Mouse (Mus musculus): ENCODE results near the gene Phf7.

Phf7 gene

DNA sequence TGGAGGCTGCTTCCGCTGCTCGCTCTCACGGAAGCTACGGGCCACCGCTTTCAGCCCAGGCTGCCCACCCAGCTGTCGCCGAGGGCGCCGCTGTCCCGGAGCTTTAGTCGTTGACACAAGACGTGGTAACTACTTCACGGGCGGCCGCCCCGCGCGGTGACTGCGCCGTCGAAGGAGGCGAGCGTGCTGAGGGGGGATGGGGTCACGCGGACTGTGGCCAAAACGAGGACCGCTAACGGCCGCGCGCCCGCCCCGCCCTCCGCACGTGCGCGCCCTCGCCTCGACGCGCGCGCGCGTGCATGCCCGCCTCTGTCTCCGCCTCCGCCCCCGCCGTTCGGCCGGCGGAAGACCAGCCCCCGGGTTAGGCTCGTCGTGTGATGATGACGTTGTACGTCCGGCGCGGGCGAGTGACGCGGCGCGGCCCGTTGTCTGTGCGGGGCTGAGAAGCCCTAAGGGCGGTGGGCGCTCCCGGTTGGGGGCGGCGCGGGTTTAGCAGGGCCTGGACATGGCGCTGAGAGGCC is at the start of gene Phf7, which contains the start of gene Bap1:
Phf7 (minus strand) TSS at position 234 of the 521 bp plus-strand sequence.
Bap1 (plus strand) TSS at position 367 of the 521 bp plus-strand sequence.
- peak; percentile 91 to 99 for DNase-seq

DNA sequence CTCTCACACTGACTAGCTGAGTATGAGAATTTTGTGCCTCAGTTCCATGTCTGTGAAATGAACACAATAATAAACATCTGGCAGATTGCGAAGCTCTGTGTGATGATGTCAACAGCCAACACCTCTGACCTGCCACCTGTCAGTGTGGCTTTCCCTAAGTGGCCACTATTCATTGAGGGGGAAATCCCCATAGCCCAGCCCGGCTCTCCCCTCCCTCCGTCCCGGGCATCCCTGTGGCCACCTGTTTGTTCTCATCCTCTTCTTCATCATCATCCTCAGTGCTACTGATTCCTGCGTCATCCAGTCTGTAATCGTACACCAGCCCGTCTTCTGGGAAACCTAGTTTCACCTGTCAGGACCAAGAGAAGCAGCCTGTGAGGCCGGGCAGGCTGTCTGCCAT is 34.6 kb upstream of the Phf7 start:
- no peak for DNase-seq

- peak; percentile 75 to 83 for DNase-seq
Observed at GRCm38 (mm10) chr14:31272164-31272563, 21.0 kb upstream of the Phf7 start.

GRCm38 (mm10) chr14:31271121-31271520 is 20.0 kb upstream of the Phf7 start:
- no peak for DNase-seq

- no peak for DNase-seq
Observed at GRCm38 (mm10) chr14:31269456-31270100, 18.5 kb upstream of the Phf7 start.

DNA sequence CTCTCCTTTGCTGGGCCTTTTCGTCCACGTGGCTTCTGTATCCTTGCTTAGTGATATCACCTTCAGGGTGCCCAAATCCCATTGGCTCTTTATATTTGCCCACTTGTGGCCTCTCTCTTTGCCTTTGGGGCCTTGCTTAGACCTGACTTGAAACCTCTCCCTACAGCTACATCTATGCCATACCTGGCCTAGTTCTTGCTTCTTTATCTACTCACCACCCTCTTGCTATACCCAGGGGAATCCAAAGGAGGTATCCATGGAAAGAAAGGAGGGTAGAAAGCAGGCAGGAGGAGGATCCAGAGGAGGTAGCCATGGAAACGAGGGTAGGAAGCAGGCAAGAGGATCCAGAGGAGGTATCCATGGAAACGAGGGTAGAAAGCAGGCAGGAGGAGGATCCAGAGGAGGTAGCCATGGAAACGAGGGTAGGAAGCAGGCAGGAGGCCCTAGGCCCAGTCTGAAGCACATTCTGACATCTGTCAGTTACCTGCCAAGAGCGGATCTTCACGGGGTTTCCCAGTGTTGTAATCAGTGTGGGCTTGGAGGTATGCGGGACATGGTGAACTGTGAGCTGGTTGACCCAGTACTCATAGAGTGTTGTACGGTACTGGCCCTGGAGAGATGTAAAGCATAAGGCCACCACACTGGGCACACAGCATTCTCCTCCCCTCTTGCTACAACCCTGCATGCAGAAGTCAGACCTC is 17.3 kb upstream of the Phf7 start:
- DNase-seq = no peak

DNA sequence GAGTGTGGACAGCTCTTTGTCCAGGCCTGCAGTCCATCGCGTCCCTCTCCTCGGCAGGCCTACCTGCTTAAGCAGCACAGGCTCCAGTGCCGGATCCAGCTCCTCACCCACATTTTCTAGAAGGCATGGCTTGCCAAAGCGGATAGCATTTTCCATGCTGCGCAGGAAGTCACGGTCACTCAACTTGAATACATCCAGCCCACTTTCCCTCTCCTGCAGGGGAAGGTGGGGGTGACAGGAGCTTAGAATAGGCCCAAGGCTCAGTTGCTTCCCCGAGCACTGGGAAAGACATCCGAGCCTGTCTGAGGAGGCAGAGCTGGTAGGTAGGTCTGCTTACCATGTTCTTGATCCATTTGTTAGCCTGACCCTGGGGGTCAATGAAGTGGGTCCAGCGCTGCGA is 16.5 kb upstream of the Phf7 start:
- no peak for DNase-seq

DNA sequence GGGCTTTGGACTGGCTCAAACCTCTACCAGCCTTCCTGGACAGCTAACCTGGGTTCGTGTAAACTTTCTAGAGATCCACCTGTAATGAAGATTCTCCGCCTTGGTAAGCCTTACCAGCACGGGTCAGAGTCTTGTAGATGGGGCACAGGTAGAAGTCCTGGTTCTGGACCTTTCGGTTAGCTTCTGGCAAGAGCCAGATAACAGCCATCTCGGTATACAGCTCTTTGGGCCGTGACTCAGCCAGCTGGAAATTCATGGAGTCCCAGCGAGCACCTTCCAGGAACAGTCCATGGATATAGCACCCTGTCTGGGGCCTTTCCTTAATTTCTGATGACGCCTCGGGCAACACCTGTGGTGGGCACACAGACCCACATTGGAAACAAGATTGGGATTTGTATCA is 9.8 kb upstream of the Phf7 start:
- no peak for DNase-seq

- DNase-seq = no peak
Observed at GRCm38 (mm10) chr14:31260374-31260773, 9.3 kb upstream of the Phf7 start.

DNA sequence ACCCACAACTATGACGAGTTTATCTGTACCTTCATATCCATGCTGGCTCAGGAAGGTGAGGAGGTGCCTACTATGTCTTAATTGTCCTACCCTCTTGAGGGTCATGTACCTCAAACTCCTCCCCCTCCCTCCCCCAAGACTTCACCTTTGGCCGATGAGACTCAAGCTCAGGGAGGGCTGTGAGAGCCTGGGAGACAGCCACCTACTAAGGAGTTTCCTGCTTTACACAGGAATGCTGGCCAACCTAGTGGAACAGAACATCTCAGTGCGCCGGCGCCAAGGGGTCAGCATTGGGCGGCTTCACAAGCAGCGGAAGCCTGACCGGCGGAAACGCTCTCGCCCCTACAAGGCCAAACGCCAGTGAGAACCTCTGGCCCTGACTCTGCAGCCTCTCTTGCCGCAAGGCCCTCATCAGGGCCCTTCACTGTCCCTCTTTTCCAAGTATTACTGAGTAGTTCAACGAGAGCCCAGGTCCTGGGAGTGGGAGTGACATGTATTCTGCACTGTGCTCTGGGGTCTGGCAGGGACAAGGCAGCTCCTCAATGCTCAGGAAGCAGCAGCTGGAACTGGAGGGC is 7.4 kb upstream of the Phf7 start:
- DNase-seq = no peak

- no peak for DNase-seq
Observed at GRCm38 (mm10) chr14:31252091-31252490, 974 bp upstream of the Phf7 start.

GRCm38 (mm10) chr14:31251626-31252025 is 509 bp upstream of the Phf7 start:
- DNase-seq = no peak

DNA sequence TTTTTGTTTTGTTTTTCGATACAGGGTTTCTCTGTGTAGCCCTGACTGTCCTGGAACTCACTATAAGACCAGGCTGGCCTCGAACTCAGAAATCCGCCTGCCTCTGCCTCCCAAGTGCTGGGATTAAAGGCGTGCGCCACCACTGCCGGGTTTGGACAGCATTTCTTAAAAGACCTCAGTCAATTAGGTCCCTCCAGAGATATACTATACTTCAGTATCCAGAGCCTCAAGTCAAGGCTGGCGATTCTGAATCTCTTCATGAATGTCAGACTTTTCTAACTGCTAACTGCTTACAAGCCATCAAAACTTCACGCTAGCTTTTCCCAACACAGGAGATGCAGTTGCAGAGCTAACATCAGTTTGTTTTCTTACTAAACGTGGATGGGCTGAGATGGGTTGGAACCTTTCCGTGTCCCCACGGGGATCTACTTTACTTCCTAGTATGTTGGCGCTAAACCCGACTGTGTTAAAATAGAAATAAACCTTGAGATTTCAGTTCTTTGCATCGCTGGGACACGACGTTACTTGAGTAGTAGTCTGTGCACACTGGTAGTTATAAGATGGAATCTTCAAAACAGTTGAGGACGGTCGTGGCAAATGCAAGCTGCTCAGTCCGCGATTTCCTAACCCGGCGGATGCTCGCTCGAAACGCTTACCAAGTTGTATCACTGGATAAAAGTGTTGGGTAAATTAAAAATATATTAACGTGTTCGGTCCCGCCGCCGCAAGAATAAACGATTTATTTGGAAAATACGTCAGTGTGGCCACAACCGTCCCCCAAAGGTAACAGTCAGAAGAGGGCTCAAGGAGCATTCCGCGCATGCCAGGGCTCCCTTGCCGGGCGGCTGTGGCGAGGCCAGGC is 664 bp downstream of the Phf7 start:
- no peak for DNase-seq

- no peak for DNase-seq
Observed at GRCm38 (mm10) chr14:31248396-31248795, 2.7 kb downstream of the Phf7 start.

DNA sequence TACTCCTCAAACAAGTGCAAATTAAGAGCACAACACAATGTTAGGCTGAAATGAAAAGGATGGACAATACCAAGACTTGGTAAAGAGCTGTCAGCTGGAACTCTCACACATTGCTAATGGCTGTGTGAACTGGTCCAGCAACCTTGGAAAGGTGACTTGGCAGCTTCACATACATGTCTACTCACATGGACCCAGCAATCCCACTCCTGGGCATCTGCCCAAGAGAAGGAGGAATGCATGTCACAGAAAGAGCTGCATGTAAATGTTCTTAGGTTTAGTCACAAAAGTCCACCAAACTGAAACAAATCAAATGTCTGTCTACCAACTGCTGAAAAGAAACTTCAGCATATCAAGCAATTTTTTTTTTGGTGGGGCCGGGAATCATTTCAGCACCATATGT is 5.2 kb downstream of the Phf7 start:
- DNase-seq = no peak

DNA sequence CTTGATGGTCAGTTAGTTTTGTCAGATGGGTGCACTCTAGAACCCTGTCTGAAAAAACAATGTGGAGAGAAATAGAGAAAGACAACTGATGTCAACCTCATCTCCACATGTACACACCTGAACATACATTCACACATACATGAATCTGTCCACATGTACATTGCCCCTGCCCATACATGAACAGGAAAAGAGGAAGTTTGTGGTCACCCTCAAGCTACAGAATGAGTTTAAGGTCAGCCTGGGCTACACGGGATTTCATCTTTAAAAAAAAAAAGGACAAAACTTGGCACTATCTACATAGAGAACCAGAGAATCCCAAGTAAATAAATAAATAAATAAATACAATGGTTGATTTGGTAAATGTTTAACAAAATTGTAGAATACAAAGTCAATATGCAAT is 6.3 kb downstream of the Phf7 start:
- no peak for DNase-seq

- DNase-seq = no peak
Observed at GRCm38 (mm10) chr14:31240528-31240927, 10.6 kb downstream of the Phf7 start.

DNA sequence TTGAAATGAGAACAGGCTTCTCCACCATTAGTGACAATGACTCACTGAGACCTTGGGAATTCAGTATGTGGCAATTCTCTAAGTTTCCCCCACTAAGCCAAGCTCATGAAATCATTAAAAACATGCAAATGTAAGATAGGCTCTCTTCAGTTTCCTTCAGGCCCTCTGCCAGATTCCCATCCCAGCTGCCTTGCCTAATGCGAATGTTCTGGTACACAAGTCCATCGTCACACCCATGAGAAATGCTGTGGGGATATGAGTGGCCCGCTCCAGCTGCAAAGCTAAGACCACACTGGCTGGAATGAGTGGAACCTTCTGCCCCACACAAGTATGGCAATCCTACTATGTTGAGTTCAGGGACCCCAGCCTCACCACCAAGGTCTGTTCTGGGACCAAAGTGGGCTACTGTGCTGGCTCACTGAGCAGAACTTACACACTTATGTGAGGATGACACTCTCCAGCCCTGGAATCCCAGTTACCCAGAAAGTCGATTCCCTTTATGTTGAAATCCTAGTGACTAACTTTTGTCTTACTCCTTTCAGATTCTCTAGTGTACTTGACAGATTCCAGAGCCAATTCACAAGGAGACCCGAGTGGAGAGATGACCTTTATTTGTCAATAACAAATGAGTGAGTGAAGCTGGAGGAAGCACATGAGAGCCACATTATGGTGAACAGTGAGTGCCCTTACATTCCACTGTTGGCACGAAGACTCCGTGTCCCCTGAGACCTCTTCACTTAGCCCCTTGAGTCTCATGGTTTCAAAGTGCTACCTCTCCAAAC is 13.8 kb downstream of the Phf7 start:
- DNase-seq = no peak

- DNase-seq = peak; percentile 88 to 89
Observed at GRCm38 (mm10) chr14:31233996-31234591, 17.0 kb downstream of the Phf7 start.

GRCm38 (mm10) chr14:31233070-31233995 is 17.8 kb downstream of the Phf7 start:
- DNase-seq = no peak

Measured in cerebellum, adult 18-20 months (tissue).